Mouse (Mus musculus) midbrain, embryonic 12.5 days (tissue): ENCODE measurements around the gene Slc29a1. TPM values are rescaled to one million over a fixed set of nuclear protein-coding genes. Genes with fewer than 3 reads are reported as not detected.

Experiments
- ATAC-seq: fragments of 200-750 bp; cut with Nextera tagmentation; 2 replicates; pipeline ENCODE4 v1.8.0; 2017; ENCODE audit warnings: low read depth, moderate TSS enrichment, moderate library complexity; ENCODE audit not compliant: low FRiP score
- H3K27ac ChIP-seq: fragments of 300-500 bp; sonication (generic); replicated peaks from 2 replicates; pipeline ENCODE4 v1.5.1; 2016; ENCODE audit warnings: mild to moderate bottlenecking
- H3K27me3 ChIP-seq: fragments of 300-500 bp; sonication (generic); 2 replicates; pipeline ENCODE4 v1.6.1; 2016; ENCODE audit warnings: mild to moderate bottlenecking
- H3K36me3 ChIP-seq: fragments of 300-500 bp; sonication (generic); 2 replicates; pipeline ENCODE4 v1.6.1; 2016
- H3K4me1 ChIP-seq: fragments of 300-500 bp; sonication (generic); 2 replicates; pipeline ENCODE4 v1.6.1; 2016
- H3K4me2 ChIP-seq: fragments of 300-500 bp; sonication (generic); replicated peaks from 2 replicates; pipeline ENCODE4 v1.6.1; 2016; ENCODE audit warnings: mild to moderate bottlenecking, moderate library complexity
- H3K4me3 ChIP-seq: fragments of 300-500 bp; sonication (generic); 2 replicates; pipeline ENCODE4 v1.5.1; 2016; ENCODE audit warnings: mild to moderate bottlenecking
- H3K9ac ChIP-seq: fragments of 300-500 bp; sonication (generic); replicated peaks from 2 replicates; pipeline ENCODE4 v1.6.1; 2016; ENCODE audit warnings: mild to moderate bottlenecking, moderate library complexity
- H3K9me3 ChIP-seq: fragments of 300-500 bp; sonication (generic); 2 replicates; pipeline ENCODE4 v1.6.1; 2016; ENCODE audit warnings: mild to moderate bottlenecking
- WGBS: fragments of 180-500 bp; shearing (Covaris S2); methylation state at CpG from one replicate; pipeline ENCODE4 v1.1.7; 2016; 5-methylcytosine and 5-hydroxymethylcytosine counted together
- polyA plus RNA-seq: library from polyadenylated mRNA; unstranded; fragments of >200 nt; fragmentation: Nextera tagmentation; extraction: Ambion mirVana; gene quantifications from 2 replicates; pipeline ENCODE4 v1.2.1, GENCODE M21; 2016

Slc29a1 gene
- polyA plus RNA-seq, 1 experiment from 2014 or later = 40.1 TPM

DNA sequence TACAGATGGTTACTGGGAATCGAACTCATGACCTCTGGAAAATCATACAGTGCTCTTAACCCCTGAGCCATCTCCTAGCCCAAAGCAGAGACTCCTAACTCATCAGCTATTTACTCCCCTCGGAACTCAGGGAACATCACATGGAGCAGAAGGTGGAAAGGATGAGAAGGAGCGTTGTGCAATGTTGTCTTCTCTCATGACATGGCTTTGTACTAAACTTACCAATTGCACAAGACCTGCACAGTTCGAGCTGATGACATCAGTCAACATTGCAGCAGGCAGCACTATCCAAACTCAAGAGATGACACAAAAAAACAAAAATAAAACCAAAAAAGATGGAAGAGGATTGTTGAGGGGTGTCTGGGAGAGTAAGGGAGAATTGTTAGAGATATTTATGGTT lies 9.0 kb upstream of the Slc29a1 start:
- Histone ChIP-seq H3K9ac (no peak overlapping the region), H3K4me3 (no peak overlapping the region), H3K36me3 (no peaks in the 10 kb centered on the region), H3K27ac (no peak overlapping the region), H3K9me3 (no peaks in the 10 kb centered on the region), H3K4me2 (no peak overlapping the region), H3K27me3 (no peaks in the 10 kb centered on the region), H3K4me1 (peaks cover 9% of the 10 kb centered on the region; the same call in 1 of the 2 replicates)
- WGBS = 91% methylated on average over 4 of the region's 4 CpGs
- no peak for ATAC-seq

DNA sequence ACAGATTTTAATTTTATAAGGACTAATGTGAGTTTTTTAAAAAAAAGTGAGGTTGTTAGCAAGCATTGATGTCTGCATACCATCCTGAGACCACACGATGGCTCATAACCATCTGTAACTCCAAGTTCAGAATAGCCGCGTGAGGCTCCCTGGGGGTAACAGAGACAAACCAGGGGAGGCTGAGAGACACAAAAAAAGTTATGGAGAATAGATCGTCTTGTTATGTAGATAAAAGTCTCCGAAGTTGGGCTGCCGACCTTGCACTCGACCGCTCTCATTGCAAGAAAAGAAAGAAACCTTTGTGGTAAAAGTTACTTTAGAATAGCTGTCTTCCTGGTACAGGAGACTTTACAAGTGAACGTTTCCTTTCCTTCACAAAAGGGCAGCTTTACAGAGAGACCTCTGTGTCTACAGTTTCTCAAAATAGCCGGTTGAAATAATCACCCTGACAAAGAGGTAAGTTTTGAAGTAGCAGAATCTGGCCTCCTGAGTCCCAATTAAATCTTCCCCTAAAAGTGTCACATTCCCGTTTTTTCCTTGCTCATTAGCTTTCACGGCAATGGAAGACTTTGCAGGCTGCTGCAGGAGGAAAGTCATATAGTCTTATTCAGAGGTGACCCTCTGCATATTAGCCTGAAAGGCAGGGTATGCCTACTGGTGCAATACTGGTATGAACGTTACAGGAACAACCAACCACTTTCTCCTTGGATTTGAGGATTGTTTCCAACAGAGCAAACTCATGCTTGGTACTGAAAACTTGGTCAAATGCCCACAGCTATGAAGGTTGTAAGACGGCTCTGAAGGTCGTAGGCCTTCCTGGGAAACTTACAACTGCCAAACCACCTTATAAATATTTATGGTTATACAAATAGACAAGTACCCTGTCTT lies 7.8 kb upstream of the Slc29a1 start:
- peaks cover 9% of the 10 kb centered on the region; the same call in 1 of the 2 replicates for H3K4me1 ChIP-seq
- no peaks in the 10 kb centered on the region for H3K9me3 ChIP-seq
- H3K36me3 ChIP-seq = no peaks in the 10 kb centered on the region
- 85% methylated on average over 15 of the region's 15 CpGs for WGBS
- no peak overlapping the region for H3K27ac ChIP-seq
- H3K4me3 ChIP-seq = no peak overlapping the region
- H3K4me2 ChIP-seq = no peak overlapping the region
- peaks cover 2% of the 10 kb centered on the region for H3K27me3 ChIP-seq
- H3K9ac ChIP-seq = no peak overlapping the region
- ATAC-seq = no peak

DNA sequence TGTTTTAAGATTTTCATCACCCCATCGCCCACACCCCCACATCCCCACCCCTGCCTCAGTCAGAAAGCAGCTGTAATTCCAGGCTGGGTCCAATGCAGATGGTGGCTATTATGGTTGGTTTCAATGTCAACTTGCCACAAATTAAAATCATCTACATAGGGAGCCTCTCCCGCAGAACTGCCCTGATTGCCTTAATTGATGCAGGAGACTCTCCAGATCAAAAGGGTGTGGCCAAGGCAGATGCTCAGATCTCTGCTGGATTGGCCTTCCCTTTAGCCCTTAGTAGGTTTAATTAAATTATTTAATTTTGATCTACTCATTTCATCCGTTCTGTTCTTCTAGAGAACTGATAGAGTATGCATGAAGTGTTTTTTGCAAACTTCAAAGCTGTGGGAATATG lies 3.6 kb upstream of the Slc29a1 start:
- H3K9me3 ChIP-seq = no peaks in the 10 kb centered on the region
- H3K36me3 ChIP-seq = no peaks in the 10 kb centered on the region
- 76% methylated on average over 3 of the region's 3 CpGs for WGBS
- H3K4me2 ChIP-seq = no peak overlapping the region
- H3K4me3 ChIP-seq = no peak overlapping the region
- H3K27ac ChIP-seq = no peak overlapping the region
- H3K27me3 ChIP-seq = peaks cover 33% of the 10 kb centered on the region
- no peak overlapping the region for H3K9ac ChIP-seq
- peaks cover 21% of the 10 kb centered on the region for H3K4me1 ChIP-seq
- no peak for ATAC-seq

DNA sequence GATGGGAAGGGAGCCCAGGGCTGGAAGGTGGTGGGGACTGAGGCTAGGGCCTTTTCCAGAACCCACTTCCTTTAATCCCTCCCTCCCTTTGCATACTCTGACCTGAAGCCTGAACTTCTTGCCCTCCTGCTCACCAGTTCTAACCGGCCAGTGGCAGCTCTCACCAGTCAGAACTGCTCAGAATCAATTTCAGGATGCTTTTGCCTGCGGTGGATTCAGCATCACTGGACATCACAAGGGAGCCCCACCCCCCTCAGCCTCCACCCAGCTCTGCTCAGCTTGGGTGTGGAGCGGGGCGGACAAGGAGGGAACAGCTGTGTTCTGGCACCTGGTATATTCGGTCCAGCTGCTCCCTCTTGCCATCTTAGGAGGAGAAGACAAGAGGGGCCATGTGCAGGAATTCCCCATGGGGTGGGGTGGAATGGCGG lies 2.5 kb upstream of the Slc29a1 start, which contains the start of gene Mymx:
Gene Mymx, minus strand, starts transcription at position 226 of the 428 bp plus-strand sequence.
- Histone ChIP-seq H3K4me2 (0 out of 2 replicates have a peak within 1 kb of the TSS, but pooled peaks have one; percentile 0), H3K4me3 (no peak within 1 kb of the TSS), H3K4me1 (peaks cover 24% of the 10 kb centered on the region), H3K27ac (no peak within 1 kb of the TSS), H3K36me3 (no peaks in the 10 kb centered on the region), H3K27me3 (peaks cover 37% of the 10 kb centered on the region), H3K9ac (0 out of 2 replicates have a peak within 1 kb of the TSS, but pooled peaks have one; percentile 24), H3K9me3 (no peaks in the 10 kb centered on the region)
- ATAC-seq = no peak
- 32% methylated on average over 6 of the region's 6 CpGs for WGBS

DNA sequence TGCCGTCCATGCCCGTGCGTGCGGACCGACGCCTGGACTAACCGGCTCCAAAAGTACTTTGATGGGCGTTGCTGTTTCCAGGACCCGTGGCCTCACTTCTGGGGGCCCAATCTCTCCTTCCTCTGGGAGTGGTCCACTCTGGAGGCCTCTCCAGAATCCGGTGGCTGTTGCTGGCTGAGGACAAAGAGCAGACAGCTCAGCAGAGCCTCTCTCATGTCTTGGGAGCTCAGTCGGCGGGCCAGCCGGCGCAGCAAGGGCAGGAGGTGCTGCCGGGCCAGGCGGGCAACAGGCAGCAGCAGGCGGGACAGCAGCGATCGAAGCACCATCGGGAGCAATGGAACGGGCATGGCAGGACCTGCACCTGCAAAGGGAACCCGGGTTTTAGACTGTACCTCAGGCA lies 1.9 kb upstream of the Slc29a1 start:
- Histone ChIP-seq H3K4me3 (no peak overlapping the region), H3K4me2 (0 out of 2 replicates have a peak overlapping the region, but pooled peaks have one; percentile 0), H3K9me3 (no peaks in the 10 kb centered on the region), H3K9ac (0 out of 2 replicates have a peak overlapping the region, but pooled peaks have one; percentile 24), H3K27ac (no peak overlapping the region), H3K27me3 (peaks cover 43% of the 10 kb centered on the region), H3K36me3 (no peaks in the 10 kb centered on the region), H3K4me1 (peaks cover 30% of the 10 kb centered on the region)
- ATAC-seq = no peak
- 14% methylated on average over 22 of the region's 22 CpGs for WGBS

DNA sequence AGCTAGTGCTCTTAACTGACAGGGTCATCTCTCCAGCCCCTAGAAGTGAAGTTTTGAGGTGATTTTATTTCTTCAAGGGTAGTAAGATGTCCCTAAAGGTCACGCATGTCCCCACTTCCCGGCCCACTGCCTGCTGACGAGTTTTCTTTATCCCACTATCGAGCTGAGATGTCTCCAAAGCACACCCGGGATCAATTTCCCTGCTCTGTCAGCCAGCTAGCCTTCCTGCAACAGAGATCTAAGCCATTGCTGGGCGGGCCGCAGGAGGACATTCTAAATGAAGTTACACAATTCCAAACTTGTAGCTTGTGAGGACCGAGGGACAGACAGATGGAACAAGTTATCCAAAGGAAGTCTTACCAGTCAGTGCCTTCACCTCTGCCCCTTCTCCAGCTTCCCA lies 861 bp upstream of the Slc29a1 start:
- H3K9me3 ChIP-seq = no peaks in the 10 kb centered on the region
- no peak overlapping the region for H3K4me3 ChIP-seq
- no peak overlapping the region for H3K27ac ChIP-seq
- ATAC-seq = no peak
- H3K9ac ChIP-seq = no peak overlapping the region
- 56% methylated on average over 8 of the region's 8 CpGs for WGBS
- no peaks in the 10 kb centered on the region for H3K36me3 ChIP-seq
- peaks cover 53% of the 10 kb centered on the region for H3K27me3 ChIP-seq
- H3K4me2 ChIP-seq = 0 out of 2 replicates have a peak overlapping the region, but pooled peaks have one; percentile 64
- H3K4me1 ChIP-seq = peaks cover 41% of the 10 kb centered on the region

DNA sequence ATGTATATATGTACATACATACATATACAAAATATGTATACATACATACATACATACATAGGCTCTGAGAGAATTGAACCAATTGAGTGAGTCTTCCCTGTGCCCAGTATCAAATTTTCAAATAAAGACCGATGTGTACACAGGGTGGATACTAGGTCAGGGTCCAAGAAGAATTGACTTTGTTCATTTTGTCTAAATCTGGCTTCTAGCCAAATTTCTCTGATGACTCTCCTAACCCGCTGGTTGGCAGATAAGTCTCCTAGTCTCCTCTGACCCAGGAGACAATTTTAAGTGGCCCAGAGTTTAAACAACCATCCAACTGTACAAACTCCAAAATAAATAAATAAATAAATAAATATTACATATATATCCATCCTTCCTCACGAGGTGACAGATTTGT lies 515 bp downstream of the Slc29a1 start:
- H3K36me3 ChIP-seq = no peaks in the 10 kb centered on the region
- no peak for ATAC-seq
- H3K9me3 ChIP-seq = no peaks in the 10 kb centered on the region
- H3K4me2 ChIP-seq = peak overlapping the region; percentile 64
- H3K4me3 ChIP-seq = peak overlapping the region; percentile 32; the same call in 1 of the 2 replicates
- H3K9ac ChIP-seq = no peak overlapping the region; the same call in 1 of the 2 replicates
- no peak overlapping the region for H3K27ac ChIP-seq
- H3K27me3 ChIP-seq = peaks cover 67% of the 10 kb centered on the region
- 53% methylated on average over 3 of the region's 3 CpGs for WGBS
- peaks cover 52% of the 10 kb centered on the region for H3K4me1 ChIP-seq

DNA sequence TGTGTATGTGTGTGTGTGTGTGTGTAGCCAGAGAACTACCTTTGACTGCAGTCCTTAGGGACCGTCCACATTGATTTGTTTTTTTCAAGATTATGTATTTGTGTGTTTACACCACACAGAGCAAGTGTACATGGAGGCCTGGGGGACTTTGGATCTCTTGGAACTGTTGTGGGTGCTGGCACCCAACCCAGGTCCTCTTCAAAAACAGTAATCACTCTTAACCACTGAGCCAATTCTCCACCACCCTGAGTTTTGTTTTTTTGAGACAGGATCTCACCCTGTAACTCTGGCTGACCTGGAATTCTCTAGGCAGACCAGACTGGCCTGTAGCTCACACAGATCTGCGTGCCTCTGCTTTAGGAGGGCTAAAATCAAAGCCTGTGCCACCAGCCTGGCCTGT lies 1.0 kb downstream of the Slc29a1 start:
- H3K36me3 ChIP-seq = no peaks in the 10 kb centered on the region
- no peaks in the 10 kb centered on the region for H3K9me3 ChIP-seq
- H3K4me2 ChIP-seq = no peak overlapping the region
- no peak for ATAC-seq
- H3K9ac ChIP-seq = no peak overlapping the region
- H3K27me3 ChIP-seq = peaks cover 72% of the 10 kb centered on the region
- no peak overlapping the region for H3K27ac ChIP-seq
- no peak overlapping the region for H3K4me3 ChIP-seq
- 91% methylated on average over 2 of the region's 2 CpGs for WGBS
- peaks cover 56% of the 10 kb centered on the region for H3K4me1 ChIP-seq

DNA sequence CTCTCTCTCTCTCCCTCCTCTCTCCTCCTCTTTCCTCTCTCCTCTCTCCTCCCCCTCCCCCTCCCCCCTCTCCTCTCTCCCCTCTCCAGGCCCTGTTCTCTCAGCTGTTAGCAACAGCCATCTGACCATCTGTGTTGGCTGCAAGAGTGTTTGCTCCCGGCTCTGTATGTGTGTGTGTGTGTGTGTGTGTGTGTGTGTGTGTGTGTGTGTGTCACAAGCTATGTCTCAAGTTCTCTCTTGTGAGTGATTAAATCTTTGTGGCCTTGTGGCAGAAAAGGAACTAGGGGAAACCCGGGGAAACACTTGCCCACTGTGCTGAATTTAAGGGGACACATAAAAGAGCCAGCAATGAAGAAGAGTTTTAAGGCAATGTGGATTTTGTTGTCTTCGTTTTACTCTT lies 1.6 kb downstream of the Slc29a1 start:
- no peak overlapping the region for H3K4me2 ChIP-seq
- no peaks in the 10 kb centered on the region for H3K36me3 ChIP-seq
- peaks cover 61% of the 10 kb centered on the region for H3K4me1 ChIP-seq
- H3K27ac ChIP-seq = no peak overlapping the region
- whole genome bisulfite sequencing = 45% methylated on average over 3 of the region's 3 CpGs
- no peaks in the 10 kb centered on the region for H3K9me3 ChIP-seq
- peaks cover 78% of the 10 kb centered on the region for H3K27me3 ChIP-seq
- no peak overlapping the region for H3K4me3 ChIP-seq
- no peak overlapping the region for H3K9ac ChIP-seq
- ATAC-seq = no peak

DNA sequence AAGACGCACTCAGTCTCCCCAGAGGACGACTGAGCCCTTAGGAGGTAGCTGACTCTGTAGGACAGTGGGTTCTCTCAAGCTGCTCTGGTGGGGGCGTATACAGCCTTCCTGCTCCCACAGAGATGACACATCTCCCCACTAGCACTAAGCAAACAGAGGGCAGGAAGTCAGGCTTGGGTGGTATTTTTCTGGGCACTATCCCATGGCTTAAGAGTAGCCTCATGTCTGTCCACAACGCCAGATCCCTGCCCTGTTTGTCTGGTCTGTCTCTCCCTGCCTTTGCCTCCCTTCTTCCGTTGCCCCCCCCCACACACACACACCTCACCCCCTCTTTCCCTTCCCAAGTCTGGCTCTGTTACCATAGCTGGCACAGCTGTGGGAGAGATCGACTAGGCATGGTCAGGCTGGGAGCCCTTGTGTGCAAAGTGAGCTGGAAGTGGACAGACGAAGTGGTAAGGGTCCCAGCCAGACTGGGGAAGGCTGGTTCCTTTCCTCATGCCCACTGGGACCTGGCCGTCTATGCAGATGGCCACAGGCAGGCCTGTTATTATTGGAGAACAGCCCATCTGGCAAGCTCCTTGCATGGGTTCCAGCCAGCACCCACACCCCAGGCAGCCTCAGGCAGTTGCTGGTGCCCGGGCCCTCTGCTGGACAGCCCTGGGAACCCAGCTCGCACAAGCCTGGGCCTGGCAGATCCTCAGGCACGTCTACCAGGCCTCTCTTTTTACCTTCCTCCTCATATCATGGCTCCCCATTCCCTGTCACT lies 2.6 kb downstream of the Slc29a1 start:
- peaks cover 81% of the 10 kb centered on the region for H3K27me3 ChIP-seq
- WGBS = 22% methylated on average over 11 of the region's 11 CpGs
- H3K4me1 ChIP-seq = peaks cover 66% of the 10 kb centered on the region

DNA sequence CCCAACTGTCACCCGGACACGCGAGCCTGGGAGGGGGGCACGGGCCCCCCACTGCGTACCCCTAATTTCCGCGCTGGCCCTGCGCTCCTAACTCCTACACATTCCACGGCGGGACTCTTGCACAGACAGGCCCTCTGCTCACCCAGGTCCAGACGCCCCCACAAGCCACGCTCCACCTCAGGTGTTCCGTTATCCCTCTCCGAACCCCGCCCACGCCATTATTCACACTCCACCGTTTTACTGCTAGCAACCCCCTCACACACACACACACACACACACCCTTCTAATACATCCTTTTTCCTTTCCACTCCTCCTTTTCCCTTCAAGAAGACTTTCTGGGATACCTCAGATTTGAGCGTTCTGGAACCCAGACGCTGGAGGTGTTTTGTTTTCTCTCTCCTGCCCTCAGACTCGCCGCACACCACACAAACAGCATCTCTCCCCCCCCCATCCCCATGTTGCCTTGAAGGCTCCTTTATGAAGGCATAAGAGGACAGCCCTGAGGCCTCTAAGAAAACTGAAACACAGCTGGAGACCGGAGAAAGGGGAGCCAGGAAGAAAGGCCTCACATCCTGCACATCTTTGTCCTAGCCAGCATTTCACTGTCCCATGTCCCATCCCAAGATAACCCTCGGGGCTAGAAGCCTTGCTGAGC lies 3.5 kb downstream of the Slc29a1 start:
- 4% methylated on average over 23 of the region's 23 CpGs for WGBS
- H3K9me3 ChIP-seq = no peaks in the 10 kb centered on the region
- H3K36me3 ChIP-seq = no peaks in the 10 kb centered on the region
- H3K4me2 ChIP-seq = peak overlapping the region; percentile 97
- peak overlapping the region; percentile 43 for H3K9ac ChIP-seq
- H3K27me3 ChIP-seq = peaks cover 75% of the 10 kb centered on the region
- peak overlapping the region; percentile 51 for H3K4me3 ChIP-seq
- peak; percentile 12; the same call in 1 of the 2 replicates for ATAC-seq
- peaks cover 59% of the 10 kb centered on the region for H3K4me1 ChIP-seq
- no peak overlapping the region for H3K27ac ChIP-seq

More for the DNA sequence above, 2.6 kb downstream of the Slc29a1 start:
- Histone ChIP-seq H3K9ac (no peak overlapping the region), H3K4me2 (no peak overlapping the region), H3K27ac (peak overlapping the region; percentile 54), H3K4me3 (no peak overlapping the region), H3K9me3 (no peaks in the 10 kb centered on the region), H3K36me3 (no peaks in the 10 kb centered on the region)
- 0 out of 2 replicates have a peak, but pooled peaks have one; percentile 25 for ATAC-seq
